Mouse (Mus musculus) left cerebral cortex, postnatal 4 days (tissue): ENCODE data around the gene Cacng4. TPM values are rescaled to one million over a fixed set of nuclear protein-coding genes. Genes with fewer than 3 reads are reported as not detected.

Experiments
- total RNA-seq, 2 experiments: library from RNA; stranded (reverse); gene quantifications; 2 replicates each; pipeline ENCODE4 v1.2.3; 2021

Cacng4 gene
- total RNA-seq, 2 experiments from 2014 or later, result 184 to 207 TPM

Other genes starting within 250 kb of the Cacng4 start
- 10 to 100 TPM; 34.9 to 38.6 TPM for gene Helz, start 246.6 kb downstream of the Cacng4 start, total RNA-seq
- gene Cacng1, start 78.0 kb downstream of the Cacng4 start, total RNA-seq, result 1 to 10 TPM in 1 of 2 experiments, under 1 TPM in 1; 0.82 to 1.5 TPM
- gene Cacng5, start 120.5 kb upstream of the Cacng4 start, total RNA-seq, result 10 to 100 TPM in 1 of 2 experiments, 1 to 10 TPM in 1; 9.7 to 10.7 TPM